Mouse (Mus musculus): ENCODE results near the gene Cd247.

Cd247 gene

DNA sequence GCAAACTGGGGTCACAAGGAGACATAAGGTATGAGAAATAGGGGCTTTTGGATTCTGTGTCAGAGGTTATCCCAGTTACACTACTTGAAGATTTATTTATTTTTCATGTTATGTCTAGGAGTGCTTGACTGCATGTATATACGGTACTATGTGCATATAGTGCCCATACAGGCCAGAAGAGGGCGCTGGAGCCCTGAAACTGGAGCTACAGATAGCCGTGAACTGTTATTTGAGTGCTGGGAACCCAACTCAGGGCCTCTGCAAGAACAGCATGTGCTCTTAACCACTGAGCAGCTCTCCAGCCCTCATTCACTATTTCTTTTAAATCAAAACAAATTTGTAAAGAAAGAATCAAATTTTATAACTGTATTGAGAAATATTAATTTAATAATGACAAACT is 132.5 kb downstream of the Cd247 start:
- DNase-seq = no peak

DNA sequence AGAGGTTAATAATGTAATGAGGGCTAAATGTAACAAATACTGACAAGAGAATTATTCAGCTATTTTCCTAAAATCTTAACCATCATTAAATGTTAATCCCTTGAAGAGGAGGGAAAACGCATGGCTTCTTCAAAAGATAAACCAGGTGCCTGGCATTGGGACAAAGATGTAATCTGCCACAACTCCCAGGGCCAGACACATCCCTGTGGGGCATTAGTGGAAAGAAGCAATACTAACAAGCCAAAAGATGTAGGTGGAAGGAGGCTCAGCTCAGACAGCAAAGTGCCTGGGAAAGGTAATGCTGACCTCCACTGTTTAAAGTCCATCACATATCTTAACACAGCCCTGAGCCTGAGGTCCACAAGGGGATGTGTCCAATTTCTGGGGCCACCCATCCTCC is 134.0 kb downstream of the Cd247 start:
- DNase-seq = no peak

DNA sequence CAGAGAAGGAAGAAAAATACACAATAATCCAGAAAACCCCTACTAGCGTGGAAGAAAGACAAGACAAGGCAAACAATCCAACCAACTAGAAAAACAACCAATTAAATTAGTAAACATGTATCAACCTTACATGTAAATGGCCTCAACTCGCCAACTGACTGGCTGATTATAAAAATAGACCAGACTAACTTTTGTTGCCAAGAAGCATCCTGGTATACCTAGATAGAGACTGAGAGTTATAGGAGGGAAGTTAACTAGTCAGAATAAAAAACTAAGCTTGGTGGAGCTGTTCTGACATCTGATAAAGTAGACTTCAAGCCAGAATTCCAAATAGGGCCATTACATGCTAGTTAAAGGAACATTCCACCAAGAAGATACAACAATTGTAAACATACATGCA is 136.7 kb downstream of the Cd247 start:
- DNase-seq = no peak

All from lung, adult 18-20 months (tissue).